Mouse (Mus musculus): ENCODE results near the gene Dusp13.

GRCm38 (mm10) chr14:21741786-21742185 lies 9.2 kb downstream of the Dusp13 start:
- no peak for TF ChIP-seq POLR2A (IDR thresholded peaks at IDR 0.05; ENCODE audit: control insufficient read depth, low read depth, low read length)
- TF ChIP-seq CTCF (IDR thresholded peaks at IDR 0.05; ENCODE audit: control insufficient read depth, insufficient read depth, insufficient replicate concordance, low read depth, low read length), result peak; percentile 93
